Mouse (Mus musculus) CH12.LX (cell line): ENCODE data around the gene Ina.

Source experiments
- CHD2 ChIP-seq: IDR thresholded peaks from 2 replicates; pipeline ENCODE4 v1.6.1; 2011; ENCODE audit warnings: low read length, improper control_type of control experiment
- CTCF ChIP-seq, 2 experiments: IDR thresholded peaks in 1 of 2; conservative IDR thresholded peaks in 1 of 2; 2 replicates each; pipeline ENCODE4 v1.5.1; 2011 to 2012; ENCODE audit warnings: low read depth in 2 of 2, low read length in 2 of 2, improper control_type of control experiment in 1 of 2, inconsistent platforms in 1 of 2, mild to moderate bottlenecking in 1 of 2, moderate library complexity in 1 of 2
- EP300 ChIP-seq: IDR thresholded peaks from 2 replicates; pipeline ENCODE4 v1.6.1; 2011; ENCODE audit warnings: low read length, improper control_type of control experiment
- HCFC1 ChIP-seq: IDR thresholded peaks from 2 replicates; pipeline ENCODE4 v1.6.1; 2012; ENCODE audit warnings: low read depth, mild to moderate bottlenecking, inconsistent platforms, low read length, improper control_type of control experiment
- MAX ChIP-seq: IDR thresholded peaks from 2 replicates; pipeline ENCODE4 v1.6.1; 2011; ENCODE audit warnings: low read length, improper control_type of control experiment
- NELFE ChIP-seq: IDR thresholded peaks from 2 replicates; pipeline ENCODE4 v1.6.1; 2011; ENCODE audit warnings: low read depth, low read length, improper control_type of control experiment
- PAX5 ChIP-seq: IDR thresholded peaks from 2 replicates; pipeline ENCODE4 v1.6.1; 2012; ENCODE audit warnings: low read length, inconsistent platforms, mixed read lengths
- POLR2A ChIP-seq: IDR thresholded peaks from 2 replicates; pipeline ENCODE4 v1.6.1; 2011; ENCODE audit warnings: low read depth, mild to moderate bottlenecking, improper control_type of control experiment, low read length
- POLR2AphosphoS2 ChIP-seq: IDR thresholded peaks from 2 replicates; pipeline ENCODE4 v1.6.1; 2011; ENCODE audit warnings: low read depth, low read length, improper control_type of control experiment
- RAD21 ChIP-seq: IDR thresholded peaks from 2 replicates; pipeline ENCODE4 v1.6.1; 2011; ENCODE audit warnings: low read depth, mild to moderate bottlenecking, low read length, improper control_type of control experiment, moderate library complexity
- SMC3 ChIP-seq: IDR thresholded peaks from 2 replicates; pipeline ENCODE4 v1.6.1; 2011; ENCODE audit warnings: low read depth, low read length, improper control_type of control experiment
- TBP ChIP-seq: conservative IDR thresholded peaks from 2 replicates; pipeline ENCODE4 v1.6.1; 2011; ENCODE audit warnings: low read depth, low read length, improper control_type of control experiment
- ZKSCAN1 ChIP-seq: IDR thresholded peaks from 2 replicates; pipeline ENCODE4 v1.6.1; 2012; ENCODE audit warnings: low read depth, inconsistent platforms, low read length, improper control_type of control experiment, borderline replicate concordance
- ZNF384 ChIP-seq: IDR thresholded peaks from 2 replicates; pipeline ENCODE4 v1.6.1; 2012; ENCODE audit warnings: low read depth, low read length, improper control_type of control experiment, inconsistent platforms

DNA sequence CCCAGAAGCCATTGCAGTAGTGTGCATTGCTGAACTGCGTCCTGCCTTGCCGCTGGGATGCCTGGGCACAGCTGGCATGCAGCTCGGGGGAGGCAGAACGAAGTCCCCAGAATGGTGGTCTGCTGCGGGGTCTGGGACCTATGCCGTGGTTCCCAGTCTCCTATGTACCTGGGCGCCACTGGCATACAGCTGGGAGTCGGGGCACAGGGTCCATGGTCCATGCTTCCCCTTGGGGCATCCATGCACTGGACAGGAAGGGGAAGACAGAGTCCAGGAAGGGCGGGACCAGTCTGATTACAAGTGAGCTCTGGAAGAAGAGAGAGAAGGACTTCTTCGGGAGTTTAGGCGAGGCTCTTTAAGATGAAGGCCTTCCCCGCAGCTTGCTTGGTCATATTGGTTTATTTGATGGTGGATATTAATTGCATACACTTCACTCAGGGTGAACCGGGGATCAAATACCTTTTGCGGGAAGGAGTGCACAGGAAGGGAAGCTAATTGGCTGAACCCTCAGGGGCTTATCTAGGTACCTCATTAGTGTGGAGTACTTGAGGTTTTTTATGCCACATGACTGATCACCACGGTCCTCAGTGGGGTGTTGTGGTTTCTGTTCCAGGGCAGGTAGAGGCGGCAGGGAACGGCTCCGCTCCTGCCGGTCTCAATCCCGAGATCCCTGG is 24.9 kb upstream of the Ina start:
- TF ChIP-seq MAX: no peak
- TF ChIP-seq EP300: no peak
- no peak for TF ChIP-seq POLR2A
- no peak for TF ChIP-seq CHD2
- TF ChIP-seq ZNF384: no peak
- no peak for TF ChIP-seq CTCF (conservative IDR thresholded peaks at IDR 0.05 in 1 of 2, IDR thresholded peaks at IDR 0.05 in 1 of 2; ENCODE audit: low read depth in 2 of 2, low read length in 2 of 2)
- no peak for TF ChIP-seq ZKSCAN1
- no peak for TF ChIP-seq RAD21
- no peak for TF ChIP-seq POLR2AphosphoS2
- no peak for TF ChIP-seq SMC3
- no peak for TF ChIP-seq TBP
- no peak for TF ChIP-seq NELFE
- no peak for TF ChIP-seq HCFC1
- TF ChIP-seq PAX5: no peak
